ENCODE assay signal across 1 mouse cellular context in the genomic region with DNA sequence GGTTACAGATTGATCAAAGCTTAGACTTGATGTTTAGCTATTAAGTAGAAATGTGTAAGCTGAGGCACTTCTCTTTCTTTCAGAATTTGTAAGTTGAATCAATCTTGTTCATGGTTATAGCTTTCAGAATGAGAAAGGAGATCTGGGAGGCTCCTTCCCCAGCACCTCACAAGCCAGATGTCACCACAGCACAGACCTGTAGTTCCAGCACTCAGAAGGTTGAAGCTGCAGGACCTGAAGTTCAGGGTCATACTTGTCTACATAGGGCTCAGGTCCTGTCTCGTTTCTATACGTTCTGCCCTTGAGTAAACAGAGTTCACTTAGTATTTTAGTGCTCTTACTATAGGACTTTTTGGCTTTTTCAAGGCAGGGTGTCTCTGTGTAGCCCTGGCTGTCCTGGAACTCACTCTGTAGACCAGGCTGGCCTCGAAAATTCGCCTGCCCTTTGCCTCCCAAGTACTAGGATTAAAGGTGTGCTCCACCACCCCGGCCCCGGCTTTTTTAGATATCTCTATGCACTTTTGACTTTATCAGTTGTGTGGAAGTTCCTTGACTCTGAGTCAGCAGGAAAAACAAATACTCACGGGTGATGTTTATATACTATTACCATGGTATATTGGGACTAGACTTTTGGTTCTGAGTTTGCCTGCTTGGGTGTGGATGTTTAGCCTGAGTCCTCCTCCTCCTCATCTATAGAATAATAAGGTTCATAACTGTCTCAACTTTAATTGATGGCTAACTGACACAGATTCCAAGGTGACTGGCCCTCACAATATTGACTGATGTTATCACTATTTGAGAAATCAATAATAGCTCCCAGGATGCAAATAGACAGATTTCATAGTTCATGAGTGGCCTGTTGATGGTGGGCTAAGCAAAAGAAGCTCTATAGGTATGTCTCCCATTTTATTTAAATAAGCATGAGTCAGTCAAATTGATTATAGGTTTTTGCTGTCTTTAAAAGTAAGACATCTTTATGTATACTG.
TF ChIP-seq lines count a peak whose summit lies in the region.

No protein-coding gene starts in this region.

TF ChIP-seq in MEL, 35 proteins besides CTCF, POLR2A, EP300 and RAD21 (continued from another document):
- TF ChIP-seq GABPA (IDR thresholded peaks at IDR 0.05; ENCODE audit: low read depth, low read length) (no peak), SIN3A (IDR thresholded peaks at IDR 0.05; ENCODE audit: low read length) (peak; percentile 39; the same call in 1 of the 2 replicates)
